Mouse (Mus musculus) ovary, postnatal 14 days (tissue): ENCODE data around the gene Agpat1.
A peak's percentile ranks its signal among the peaks of the same experiment; 100 is the strongest.

Experiments
- DNase-seq: peaks from one replicate; pipeline ENCODE4 v3.0.0; 2022; ENCODE audit warnings: low spot score

Agpat1 gene

GRCm38 (mm10) chr17:34606186-34607039, 2.4 kb downstream of the Agpat1 start:
- DNase-seq: no peak

GRCm38 (mm10) chr17:34607997-34608396, 3.9 kb downstream of the Agpat1 start:
- DNase-seq: no peak

- no peak for DNase-seq
These were observed 7.0 kb downstream of the Agpat1 start for GRCm38 (mm10) chr17:34611050-34611449.

- DNase-seq: no peak
These were observed 9.1 kb downstream of the Agpat1 start for GRCm38 (mm10) chr17:34613054-34613645.

GRCm38 (mm10) chr17:34613830-34614229, 9.8 kb downstream of the Agpat1 start:
- DNase-seq: no peak

- no peak for DNase-seq
These were observed 11.8 kb downstream of the Agpat1 start, which contains the start of gene Egfl8 for GRCm38 (mm10) chr17:34615871-34616270. Gene Egfl8, minus strand, starts transcription at chr17:34615971.

- DNase-seq: no peak
These were observed 14.9 kb downstream of the Agpat1 start for GRCm38 (mm10) chr17:34618999-34619398.

- no peak for DNase-seq
These were observed 16.9 kb downstream of the Agpat1 start for GRCm38 (mm10) chr17:34621006-34621405.

GRCm38 (mm10) chr17:34623161-34623560, 19.1 kb downstream of the Agpat1 start:
- DNase-seq: no peak

GRCm38 (mm10) chr17:34624981-34625380, 20.9 kb downstream of the Agpat1 start:
- no peak for DNase-seq

- no peak for DNase-seq
These were observed 22.2 kb downstream of the Agpat1 start for GRCm38 (mm10) chr17:34626062-34626772.

GRCm38 (mm10) chr17:34626773-34627092, 22.7 kb downstream of the Agpat1 start:
- DNase-seq: no peak

GRCm38 (mm10) chr17:34627093-34627942, 23.3 kb downstream of the Agpat1 start:
- DNase-seq: peak; percentile 65

- no peak for DNase-seq
These were observed 24.0 kb downstream of the Agpat1 start, which contains the start of gene Ppt2 for GRCm38 (mm10) chr17:34627943-34628643. Gene Ppt2, minus strand, starts transcription at chr17:34628510.

GRCm38 (mm10) chr17:34628644-34628967, 24.5 kb downstream of the Agpat1 start:
- no peak for DNase-seq

- DNase-seq: no peak
These were observed 25.2 kb downstream of the Agpat1 start, which contains the start of gene Prrt1 for GRCm38 (mm10) chr17:34629221-34629751. Gene Prrt1, plus strand, starts transcription at chr17:34629533.

- DNase-seq: no peak
These were observed 25.9 kb downstream of the Agpat1 start for GRCm38 (mm10) chr17:34629796-34630603.

- no peak for DNase-seq
These were observed 26.8 kb downstream of the Agpat1 start for GRCm38 (mm10) chr17:34630761-34631301.

GRCm38 (mm10) chr17:34631647-34632046, 27.6 kb downstream of the Agpat1 start:
- DNase-seq: no peak

GRCm38 (mm10) chr17:34632261-34632691, 28.2 kb downstream of the Agpat1 start:
- DNase-seq: peak; percentile 69
